Mouse (Mus musculus): ENCODE measurements around the gene Rgl1.
"Not testable (repeated sequence)": the region's sequence is repeated elsewhere in the genome, so short reads cannot be mapped to it uniquely, and the experiment has no call there.

The Rgl1 gene

GRCm38 (mm10) chr1:152659961-152660360 lies 106.2 kb downstream of the Rgl1 start:
- no peak for DNase-seq (ENCODE audit: low spot score in 2 of 2)

- no peak for DNase-seq (ENCODE audit: low spot score in 2 of 2)
These were observed 109.5 kb downstream of the Rgl1 start for GRCm38 (mm10) chr1:152656601-152657000.

GRCm38 (mm10) chr1:152654851-152655250 lies 111.3 kb downstream of the Rgl1 start:
- no peak for DNase-seq (ENCODE audit: low spot score in 2 of 2)

- DNase-seq (ENCODE audit: low spot score in 2 of 2) = no peak
These were observed 114.7 kb downstream of the Rgl1 start for GRCm38 (mm10) chr1:152651495-152651874.

GRCm38 (mm10) chr1:152650856-152651494 lies 115.2 kb downstream of the Rgl1 start:
- no peak for DNase-seq (ENCODE audit: low spot score in 2 of 2)

- DNase-seq (ENCODE audit: low spot score in 2 of 2) = no peak
These were observed 118.1 kb downstream of the Rgl1 start for GRCm38 (mm10) chr1:152648052-152648451.

- DNase-seq (ENCODE audit: low spot score in 2 of 2) = not testable (repeated sequence)
These were observed 123.9 kb downstream of the Rgl1 start for GRCm38 (mm10) chr1:152642207-152642606.

GRCm38 (mm10) chr1:152640195-152640981 lies 125.8 kb downstream of the Rgl1 start:
- DNase-seq (ENCODE audit: low spot score in 2 of 2) = peak; percentile 16 to 24

GRCm38 (mm10) chr1:152639344-152639743 lies 126.8 kb downstream of the Rgl1 start:
- no peak for DNase-seq (ENCODE audit: low spot score in 2 of 2)

GRCm38 (mm10) chr1:152634638-152635037 lies 131.5 kb downstream of the Rgl1 start:
- DNase-seq (ENCODE audit: low spot score in 2 of 2) = no peak

- no peak for DNase-seq (ENCODE audit: low spot score in 2 of 2)
These were observed 136.4 kb downstream of the Rgl1 start for GRCm38 (mm10) chr1:152629780-152630179.

- DNase-seq (ENCODE audit: low spot score in 2 of 2) = no peak
These were observed 140.5 kb downstream of the Rgl1 start for GRCm38 (mm10) chr1:152625651-152626050.

GRCm38 (mm10) chr1:152624644-152625454 lies 141.3 kb downstream of the Rgl1 start:
- peak in 1 of 2 experiments; percentile 28 for DNase-seq (ENCODE audit: low spot score in 2 of 2)

GRCm38 (mm10) chr1:152623375-152624270 lies 142.5 kb downstream of the Rgl1 start:
- no peak for DNase-seq (ENCODE audit: low spot score in 2 of 2)

- DNase-seq (ENCODE audit: low spot score in 2 of 2) = no peak
These were observed 143.4 kb downstream of the Rgl1 start for GRCm38 (mm10) chr1:152622765-152623211.

GRCm38 (mm10) chr1:152621624-152622023 lies 144.5 kb downstream of the Rgl1 start:
- no peak for DNase-seq (ENCODE audit: low spot score in 2 of 2)

- DNase-seq (ENCODE audit: low spot score in 2 of 2) = no peak
These were observed 146.8 kb downstream of the Rgl1 start for GRCm38 (mm10) chr1:152619396-152619795.

- DNase-seq (ENCODE audit: low spot score in 2 of 2) = no peak
These were observed 147.3 kb downstream of the Rgl1 start for GRCm38 (mm10) chr1:152618896-152619295.

GRCm38 (mm10) chr1:152618381-152618780 lies 147.8 kb downstream of the Rgl1 start:
- DNase-seq (ENCODE audit: low spot score in 2 of 2) = no peak

GRCm38 (mm10) chr1:152617745-152618342 lies 148.3 kb downstream of the Rgl1 start:
- DNase-seq (ENCODE audit: low spot score in 2 of 2) = no peak

GRCm38 (mm10) chr1:152616777-152617057 lies 149.4 kb downstream of the Rgl1 start:
- DNase-seq (ENCODE audit: low spot score in 2 of 2) = no peak

Measured in right cerebral cortex, postnatal 36 days (tissue).